Mouse (Mus musculus): ENCODE data around the gene Bbc3.

Gene Bbc3

GRCm38 (mm10) chr7:16317094-16317493 lies 8.9 kb downstream of the Bbc3 start:
- DNase-seq (ENCODE audit: low read depth): no peak

DNA sequence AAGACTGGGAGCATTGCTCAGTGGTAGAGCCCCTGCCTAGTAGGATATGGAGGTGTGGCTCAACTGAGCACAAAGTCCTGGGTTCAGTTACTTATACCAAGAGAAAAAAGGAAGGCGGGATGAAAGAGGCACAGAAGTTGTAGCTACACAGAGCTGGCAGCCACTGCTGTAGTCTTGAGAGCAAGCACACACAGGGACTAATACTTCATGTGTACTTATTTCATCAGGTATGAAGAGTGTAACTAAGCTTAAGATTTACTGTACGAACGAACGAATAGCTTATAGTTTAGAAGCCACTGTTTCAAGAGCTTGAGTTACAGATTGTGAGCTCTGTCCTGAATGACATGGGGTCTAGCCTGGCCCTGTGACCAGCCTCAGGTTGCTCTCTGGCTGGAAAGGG lies 11.0 kb downstream of the Bbc3 start:
- DNase-seq (ENCODE audit: low read depth): no peak

DNA sequence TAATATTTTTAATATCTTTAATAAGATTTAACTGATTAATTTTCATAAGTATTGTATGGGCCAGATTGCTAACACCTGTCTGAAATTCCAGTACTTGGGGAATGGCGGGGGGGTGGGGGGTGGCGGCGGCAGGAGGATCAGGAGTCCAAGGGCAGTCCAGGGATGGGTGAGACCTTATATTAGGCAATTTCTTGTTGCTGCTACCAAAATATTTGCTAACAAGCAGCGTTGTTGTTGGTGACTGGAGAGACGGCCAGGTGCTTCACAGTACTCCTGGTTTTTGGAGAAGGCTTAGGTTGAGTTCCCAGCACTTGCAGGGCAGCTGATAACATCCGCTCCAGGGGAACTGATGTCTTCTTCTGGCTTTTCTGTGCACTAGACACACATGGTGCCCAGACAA lies 12.3 kb downstream of the Bbc3 start:
- DNase-seq (ENCODE audit: low read depth): no peak

GRCm38 (mm10) chr7:16324661-16325060 lies 16.5 kb downstream of the Bbc3 start:
- DNase-seq (ENCODE audit: low read depth): no peak

- peak; percentile 87 for DNase-seq (ENCODE audit: low read depth)
These were observed 17.9 kb downstream of the Bbc3 start for GRCm38 (mm10) chr7:16325920-16326606.

- no peak for DNase-seq (ENCODE audit: low read depth)
These were observed 18.4 kb downstream of the Bbc3 start for GRCm38 (mm10) chr7:16326607-16326971.

GRCm38 (mm10) chr7:16329146-16329545 lies 21.0 kb downstream of the Bbc3 start:
- no peak for DNase-seq (ENCODE audit: low read depth)

DNA sequence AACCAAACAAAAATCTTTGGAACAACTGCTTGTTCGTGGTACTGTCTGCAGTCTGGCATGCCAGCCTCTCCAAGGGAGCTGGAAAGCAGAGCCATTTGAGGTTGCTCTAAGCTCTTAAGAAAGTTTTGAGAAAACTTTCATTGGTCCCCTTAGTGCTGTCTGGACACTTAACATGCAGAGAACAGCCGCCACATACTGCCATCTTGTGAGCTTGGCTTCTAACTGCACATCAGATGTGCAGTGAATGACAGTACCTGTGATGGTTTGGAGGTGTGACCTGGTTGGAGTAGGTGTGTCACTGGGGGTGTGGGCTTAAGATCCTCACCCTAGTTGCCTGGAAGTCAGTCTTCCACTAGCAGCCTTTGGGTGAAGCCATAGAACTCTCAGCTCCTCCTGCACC lies 29.5 kb downstream of the Bbc3 start:
- DNase-seq (ENCODE audit: low read depth): peak; percentile 45

GRCm38 (mm10) chr7:16344598-16344997 lies 36.4 kb downstream of the Bbc3 start:
- DNase-seq (ENCODE audit: low read depth): no peak

DNA sequence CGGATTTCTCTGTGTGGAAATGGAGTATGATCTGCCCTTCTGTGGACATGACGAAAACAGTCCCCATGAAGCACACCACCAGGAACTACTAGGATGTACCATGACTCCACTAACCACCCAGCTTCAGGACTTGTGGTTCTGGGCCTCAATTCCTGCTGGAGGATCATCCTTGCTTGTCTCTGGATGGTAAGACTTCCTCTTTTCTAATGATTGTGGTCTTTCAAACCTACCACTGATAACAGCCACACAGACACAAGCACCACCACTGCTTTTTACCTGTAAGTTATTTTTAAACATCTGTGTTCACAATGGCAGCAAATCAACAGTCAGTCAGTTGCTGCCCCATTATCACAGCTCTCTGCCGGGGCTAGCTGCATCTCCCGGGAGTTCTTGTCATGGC lies 37.1 kb downstream of the Bbc3 start:
- DNase-seq (ENCODE audit: low read depth): no peak

DNA sequence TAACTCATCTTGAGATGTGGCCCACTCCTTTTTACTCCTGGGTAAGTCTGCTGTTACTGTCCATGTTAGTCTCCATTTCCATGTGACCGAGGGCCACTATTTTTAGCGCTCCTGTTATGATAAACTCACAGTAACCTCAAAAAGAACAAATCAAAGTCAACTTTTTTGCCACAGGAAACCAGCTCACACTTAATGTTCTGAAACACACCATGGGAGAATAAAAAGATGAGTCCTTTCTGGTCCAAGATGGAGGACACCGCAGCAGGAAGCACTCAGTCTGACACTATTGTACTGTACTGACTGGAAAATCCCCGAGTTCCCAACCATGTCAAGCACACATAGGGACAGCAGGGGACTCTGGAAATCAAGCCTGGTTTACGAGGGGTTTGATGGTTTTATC lies 41.8 kb downstream of the Bbc3 start:
- DNase-seq (ENCODE audit: low read depth): no peak

DNA sequence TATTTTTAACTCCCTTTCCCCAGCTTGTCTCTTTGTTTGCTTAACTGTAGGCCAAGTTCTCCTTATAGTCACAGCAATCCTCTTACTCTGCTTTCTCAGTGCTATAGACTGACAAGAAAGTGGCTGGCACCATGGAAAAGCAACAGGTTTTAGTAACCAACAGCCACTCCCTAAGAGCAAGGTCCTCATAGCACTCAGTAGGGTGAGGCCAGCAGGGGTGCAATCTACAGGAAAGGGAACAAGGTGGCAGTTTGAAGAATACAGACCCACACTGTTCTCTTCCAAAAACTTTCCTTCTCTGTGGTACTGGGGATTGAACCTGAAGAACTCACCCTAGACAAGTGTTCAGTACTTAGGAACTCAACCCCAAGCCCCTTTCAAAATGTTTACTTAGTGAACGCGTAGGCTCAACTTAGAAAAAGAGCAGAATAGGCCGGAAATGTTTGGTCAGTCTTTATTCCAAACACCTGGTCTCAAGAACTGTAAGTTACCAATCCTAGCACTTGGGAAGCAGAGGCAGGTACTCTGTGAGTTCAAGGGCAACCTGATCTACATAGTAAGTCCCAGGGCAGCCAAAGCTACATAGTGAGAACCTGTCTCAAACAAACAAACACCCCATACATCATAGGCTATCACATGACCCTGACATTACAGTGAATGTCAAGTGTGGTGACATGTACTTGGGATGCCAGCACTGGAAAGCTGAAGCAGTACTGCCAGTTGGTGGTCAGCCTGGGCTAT lies 47.8 kb downstream of the Bbc3 start:
- no peak for DNase-seq (ENCODE audit: low read depth)

DNA sequence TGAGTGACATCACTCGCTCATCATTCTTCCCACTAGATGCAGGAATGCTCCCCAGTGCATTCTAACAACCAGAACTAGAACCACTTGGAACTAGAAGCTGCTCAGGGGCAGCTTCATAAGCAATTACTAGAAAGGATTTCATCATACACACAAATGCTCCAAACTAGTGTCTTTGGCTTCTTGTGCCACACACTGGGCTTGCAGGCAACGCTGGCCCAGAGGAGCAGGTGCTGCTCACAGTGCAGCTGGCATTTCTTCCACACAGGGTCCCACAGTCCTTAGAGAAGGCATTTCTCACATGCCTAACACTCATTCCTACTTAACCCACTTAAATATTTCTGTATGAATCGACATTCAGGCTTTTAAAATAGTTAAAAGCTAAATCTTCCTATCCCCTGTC lies 49.4 kb downstream of the Bbc3 start:
- DNase-seq (ENCODE audit: low read depth): no peak

- DNase-seq (ENCODE audit: low read depth): peak; percentile 71
These were observed 56.1 kb downstream of the Bbc3 start for GRCm38 (mm10) chr7:16364319-16364718.

DNA sequence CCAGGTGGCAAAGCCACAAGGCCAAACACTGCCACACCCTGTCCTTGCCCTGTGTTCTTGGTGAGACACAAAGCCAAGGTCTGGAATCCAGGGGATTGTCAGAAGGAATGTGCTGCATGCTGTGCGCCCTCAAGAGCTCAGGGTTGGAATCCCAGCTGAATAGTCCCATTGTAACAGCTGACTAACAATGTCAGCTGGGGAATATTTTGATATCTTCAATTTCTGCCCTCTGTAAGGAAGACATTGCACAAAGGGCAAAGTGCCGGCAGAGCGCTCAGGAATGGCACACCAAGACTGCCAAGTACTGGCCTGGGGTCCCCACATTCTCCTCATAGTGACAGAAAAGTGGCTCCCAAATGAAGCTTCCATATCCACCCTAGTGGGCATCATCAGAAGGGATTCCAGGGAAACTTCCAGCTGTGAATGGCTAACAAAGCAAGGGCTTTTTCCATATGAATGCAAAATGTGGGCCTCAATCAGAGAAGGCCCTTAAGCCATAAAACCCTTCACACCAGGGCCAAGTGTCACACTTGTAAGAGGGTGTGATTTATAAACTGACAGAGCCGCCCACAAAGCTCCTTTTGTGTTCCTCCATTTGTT lies 56.8 kb downstream of the Bbc3 start:
- DNase-seq (ENCODE audit: low read depth): no peak

DNA sequence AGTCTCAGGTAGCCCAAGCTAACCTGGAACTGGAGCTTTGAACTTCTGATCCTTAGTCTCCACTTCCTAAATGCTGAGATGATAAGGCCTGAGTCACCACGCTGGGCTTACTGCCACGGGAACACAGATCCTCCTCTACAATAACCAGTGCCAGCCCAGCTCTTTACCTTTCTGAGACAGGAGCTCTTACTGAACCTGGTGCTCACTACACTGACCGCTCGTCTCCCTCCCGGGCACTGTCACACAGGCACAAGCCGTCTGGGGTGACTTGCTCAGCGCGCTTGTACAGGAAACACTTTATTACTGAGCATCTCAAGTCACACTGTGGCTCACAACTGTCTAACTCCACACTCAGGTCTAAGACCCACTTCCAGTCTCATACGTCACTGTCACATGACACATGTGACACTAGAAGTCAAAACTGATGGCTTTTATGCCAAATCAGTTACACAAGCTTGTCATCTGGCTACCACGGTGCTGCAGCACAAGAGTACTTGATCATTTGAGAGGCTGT lies 58.0 kb downstream of the Bbc3 start:
- no peak for DNase-seq (ENCODE audit: low read depth)

GRCm38 (mm10) chr7:16366669-16367068 lies 58.5 kb downstream of the Bbc3 start:
- DNase-seq (ENCODE audit: low read depth): no peak
